Mouse (Mus musculus) forebrain, embryonic 15.5 days (tissue): ENCODE measurements around the gene Cald1. TPM values are rescaled to one million over a fixed set of nuclear protein-coding genes. Genes with fewer than 3 reads are reported as not detected.

ENCODE experiments used
- ATAC-seq: fragments of 200-750 bp; cut with Nextera tagmentation; replicated peaks from 2 replicates; pipeline ENCODE4 v1.8.0; 2017; ENCODE audit warnings: mild to moderate bottlenecking, moderate TSS enrichment, moderate library complexity
- H3K27ac ChIP-seq: fragments of 300-500 bp; sonication (generic); replicated peaks from 2 replicates; pipeline ENCODE4 v1.5.1; 2015; ENCODE audit warnings: mild to moderate bottlenecking, inconsistent platforms
- H3K27me3 ChIP-seq: fragments of 300-500 bp; sonication (generic); 2 replicates; pipeline ENCODE4 v1.6.1; 2015; ENCODE audit warnings: inconsistent platforms
- H3K36me3 ChIP-seq: fragments of 300-500 bp; sonication (generic); 2 replicates; pipeline ENCODE4 v1.6.1; 2015; ENCODE audit warnings: mild to moderate bottlenecking, inconsistent platforms
- H3K4me1 ChIP-seq: fragments of 300-500 bp; sonication (generic); 2 replicates; pipeline ENCODE4 v1.6.1; 2015; ENCODE audit warnings: inconsistent platforms
- H3K4me2 ChIP-seq: fragments of 300-500 bp; sonication (generic); replicated peaks from 2 replicates; pipeline ENCODE4 v1.6.1; 2015; ENCODE audit warnings: mild to moderate bottlenecking, inconsistent platforms
- H3K4me3 ChIP-seq: fragments of 300-500 bp; sonication (generic); 2 replicates; pipeline ENCODE4 v1.5.1; 2015; ENCODE audit warnings: mild to moderate bottlenecking, inconsistent platforms
- H3K9ac ChIP-seq: fragments of 300-500 bp; sonication (generic); replicated peaks from 2 replicates; pipeline ENCODE4 v1.6.1; 2015; ENCODE audit warnings: mild to moderate bottlenecking, inconsistent platforms
- H3K9me3 ChIP-seq: fragments of 300-500 bp; sonication (generic); 2 replicates; pipeline ENCODE4 v1.6.1; 2016; ENCODE audit warnings: inconsistent platforms
- WGBS: fragments of 180-500 bp; shearing (Covaris S2); methylation state at CpG from one replicate; pipeline ENCODE4 v1.1.7; 2015; ENCODE audit warnings: mixed read lengths; 5-methylcytosine and 5-hydroxymethylcytosine counted together
- polyA plus RNA-seq: library from polyadenylated mRNA; unstranded; fragments of >200 nt; fragmentation: Nextera tagmentation; extraction: Ambion mirVana; gene quantifications from 2 replicates; pipeline ENCODE4 v1.2.1, GENCODE M21; 2015

Cald1 gene
- polyA plus RNA-seq, 1 experiment from 2014 or later: 63.8 TPM

DNA sequence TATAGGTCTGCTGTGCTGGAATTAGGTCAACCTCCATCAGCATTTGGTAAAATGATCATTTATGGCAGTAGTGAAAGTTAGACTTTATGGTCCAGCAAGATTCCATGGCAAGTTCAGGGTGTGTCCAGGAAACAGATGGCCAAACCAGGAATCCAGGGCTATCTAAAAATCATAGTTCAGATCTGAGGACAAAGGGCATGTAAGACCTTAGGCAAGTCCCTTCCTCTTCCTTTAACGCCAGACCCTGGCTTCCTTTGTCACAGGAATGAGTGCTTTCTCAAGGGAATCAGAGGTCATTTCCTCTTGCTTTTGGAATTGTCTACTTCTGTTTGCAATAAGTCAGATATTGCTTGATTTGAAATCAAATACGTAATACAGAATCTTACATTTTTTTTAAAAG is 90.7 kb downstream of the Cald1 start:
- Histone ChIP-seq H3K4me1 (no peaks in the 10 kb centered on the region), H3K4me2 (no peak overlapping the region), H3K4me3 (no peak overlapping the region), H3K9me3 (no peaks in the 10 kb centered on the region), H3K36me3 (no peaks in the 10 kb centered on the region), H3K27ac (no peak overlapping the region), H3K27me3 (no peaks in the 10 kb centered on the region), H3K9ac (no peak overlapping the region)
- ATAC-seq: no peak
- 86% methylated on average over 2 of the region's 2 CpGs for WGBS

DNA sequence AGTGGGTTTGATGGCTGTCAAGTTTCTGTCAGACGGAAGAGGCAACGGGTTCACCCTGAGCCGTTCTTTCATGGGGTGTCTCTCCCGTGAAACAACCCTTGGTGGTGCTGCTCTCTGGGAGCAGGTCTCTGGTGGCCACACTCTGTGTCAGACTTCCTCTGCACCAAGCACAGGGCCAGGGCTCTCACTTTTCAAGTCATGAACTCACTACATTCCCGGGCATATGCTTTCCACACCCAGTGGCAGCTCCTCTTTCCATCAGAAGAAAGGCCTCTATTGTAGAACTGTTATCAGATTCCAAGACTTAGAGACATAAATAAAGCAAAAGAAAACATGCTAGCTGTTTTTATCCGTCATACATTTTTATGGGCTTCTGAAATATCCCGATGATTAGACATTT is 93.1 kb downstream of the Cald1 start:
- Histone ChIP-seq H3K9ac (no peak overlapping the region), H3K9me3 (no peaks in the 10 kb centered on the region), H3K4me1 (no peaks in the 10 kb centered on the region), H3K4me2 (no peak overlapping the region), H3K27ac (no peak overlapping the region), H3K27me3 (no peaks in the 10 kb centered on the region), H3K4me3 (no peak overlapping the region), H3K36me3 (no peaks in the 10 kb centered on the region)
- no peak for ATAC-seq
- WGBS: 92% methylated on average over 7 of the region's 7 CpGs

DNA sequence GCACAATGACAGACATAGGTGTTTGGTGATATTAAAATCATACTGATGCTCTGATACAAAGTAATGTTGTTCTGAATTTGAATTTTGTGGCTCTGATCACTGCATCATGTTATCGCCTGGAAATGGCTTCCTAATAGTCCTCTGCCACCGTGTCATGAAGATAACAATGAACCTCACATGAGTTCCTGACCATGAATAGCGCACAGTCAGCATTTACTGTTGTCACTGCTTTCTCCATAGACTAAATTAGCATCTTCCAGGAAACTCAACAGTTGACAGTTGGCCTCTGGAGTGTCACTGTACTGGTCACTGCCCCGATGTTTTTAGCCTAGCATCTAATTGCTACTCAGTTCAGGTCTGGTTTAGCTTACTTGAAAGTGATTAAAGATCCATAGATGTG is 95.8 kb downstream of the Cald1 start:
- no peak overlapping the region for H3K4me2 ChIP-seq
- H3K27me3 ChIP-seq: no peaks in the 10 kb centered on the region
- H3K9me3 ChIP-seq: no peaks in the 10 kb centered on the region
- H3K4me1 ChIP-seq: no peaks in the 10 kb centered on the region
- no peak overlapping the region for H3K4me3 ChIP-seq
- no peak overlapping the region for H3K27ac ChIP-seq
- no peaks in the 10 kb centered on the region for H3K36me3 ChIP-seq
- no peak for ATAC-seq
- WGBS: 94% methylated on average over 4 of the region's 4 CpGs
- no peak overlapping the region for H3K9ac ChIP-seq

DNA sequence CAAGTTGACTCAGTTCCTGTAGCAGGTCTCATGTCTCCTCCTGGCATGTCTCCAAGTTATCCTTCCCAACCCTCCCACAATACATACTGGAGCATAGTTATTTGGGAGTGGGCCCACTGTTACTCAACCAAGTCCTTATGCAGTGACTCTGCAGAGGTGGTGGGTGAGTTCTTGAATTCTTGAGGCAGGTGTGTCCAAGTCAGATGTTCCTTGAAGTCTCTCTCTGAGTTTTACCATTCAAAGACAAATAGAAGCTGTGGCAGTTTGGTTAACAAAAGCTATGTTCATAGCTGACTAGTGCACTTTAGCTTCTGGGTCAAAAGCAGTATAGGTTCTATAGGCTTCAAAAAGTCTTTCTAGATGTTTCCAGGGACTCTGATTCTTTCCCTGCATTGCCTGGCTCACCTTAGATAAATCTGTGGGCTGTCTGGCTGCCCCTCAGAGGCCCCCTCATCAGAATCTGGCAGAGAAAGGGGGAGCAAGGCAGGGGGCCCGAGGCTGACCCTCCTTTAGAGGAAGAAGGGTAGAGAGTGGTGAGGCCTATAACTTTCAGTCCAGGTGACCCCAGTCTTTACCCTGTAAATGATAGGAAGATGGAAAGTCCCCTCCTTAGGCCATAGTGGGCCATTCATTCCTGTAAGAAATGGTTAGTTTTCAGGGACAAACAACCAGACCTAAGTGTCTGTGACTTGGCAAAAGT is 105.3 kb downstream of the Cald1 start:
- no peaks in the 10 kb centered on the region for H3K27me3 ChIP-seq
- no peak overlapping the region for H3K4me2 ChIP-seq
- WGBS: 88% methylated on average over 1 of the region's 1 CpGs
- ATAC-seq: no peak
- H3K4me3 ChIP-seq: no peak overlapping the region
- H3K4me1 ChIP-seq: peaks cover 5% of the 10 kb centered on the region
- peaks cover 4% of the 10 kb centered on the region; the same call in 1 of the 2 replicates for H3K9me3 ChIP-seq
- H3K9ac ChIP-seq: no peak overlapping the region
- no peak overlapping the region for H3K27ac ChIP-seq
- H3K36me3 ChIP-seq: no peaks in the 10 kb centered on the region

DNA sequence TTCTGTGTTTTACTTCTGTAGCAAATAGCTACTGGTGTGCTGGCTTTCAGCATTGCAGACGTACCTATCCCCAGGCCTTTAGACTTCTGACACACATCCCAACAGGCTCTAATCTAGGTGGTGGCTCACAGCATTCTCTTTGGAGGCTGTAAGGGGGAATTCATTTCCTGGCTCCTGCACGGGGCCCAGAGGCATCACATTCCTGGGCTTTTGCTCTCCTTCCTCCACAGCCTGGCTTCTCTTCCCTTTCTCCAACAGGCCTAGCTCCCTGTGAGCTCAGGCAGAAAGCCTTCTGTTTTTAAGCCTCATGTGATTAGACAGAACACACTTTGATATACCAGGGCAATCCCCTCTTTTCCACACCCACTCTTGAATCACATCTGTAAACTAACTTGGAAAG is 109.2 kb downstream of the Cald1 start:
- peaks cover 38% of the 10 kb centered on the region for H3K4me1 ChIP-seq
- WGBS: 49% methylated on average over 2 of the region's 2 CpGs
- no peak overlapping the region for H3K27ac ChIP-seq
- H3K9ac ChIP-seq: no peak overlapping the region
- no peak for ATAC-seq
- no peaks in the 10 kb centered on the region for H3K36me3 ChIP-seq
- H3K4me2 ChIP-seq: no peak overlapping the region
- no peaks in the 10 kb centered on the region for H3K27me3 ChIP-seq
- no peak overlapping the region for H3K4me3 ChIP-seq
- peaks cover 4% of the 10 kb centered on the region; the same call in 1 of the 2 replicates for H3K9me3 ChIP-seq

DNA sequence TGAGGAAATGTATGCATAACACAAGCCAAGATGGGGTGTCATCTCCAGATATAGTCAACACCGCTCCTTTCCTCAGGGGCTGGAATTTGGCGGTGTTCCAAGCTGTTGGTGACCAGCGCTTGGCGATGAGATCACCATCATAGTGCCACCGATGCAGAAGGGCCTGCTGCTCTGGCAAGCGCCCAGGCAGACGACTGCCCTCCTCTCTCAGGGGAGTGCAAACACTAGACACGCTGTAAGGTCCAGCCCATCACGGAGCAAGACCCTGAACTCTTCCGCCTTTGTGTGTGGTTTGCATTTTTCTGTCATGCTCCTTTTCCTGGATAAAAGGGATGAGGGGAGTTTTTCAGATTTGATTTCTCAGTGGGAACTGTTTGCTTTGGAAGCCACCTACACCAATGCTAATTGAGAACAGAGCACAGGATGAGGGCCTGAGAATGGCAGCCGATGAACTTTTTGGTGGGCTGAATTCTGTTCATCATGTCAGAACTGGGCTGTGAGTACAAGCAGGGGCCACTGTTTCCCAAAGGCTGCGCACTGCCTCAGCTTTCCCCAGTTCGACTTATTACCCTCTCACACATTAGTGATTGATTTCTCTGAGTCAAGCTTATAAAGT is 110.5 kb downstream of the Cald1 start:
- H3K9me3 ChIP-seq: peaks cover 4% of the 10 kb centered on the region; the same call in 1 of the 2 replicates
- H3K9ac ChIP-seq: peak overlapping the region; percentile 83
- 8% methylated on average over 13 of the region's 13 CpGs for WGBS
- no peaks in the 10 kb centered on the region for H3K36me3 ChIP-seq
- ATAC-seq: peak; percentile 70
- peak overlapping the region; percentile 20; the same call in 1 of the 2 replicates for H3K27ac ChIP-seq
- H3K4me2 ChIP-seq: peak overlapping the region; percentile 81
- H3K4me1 ChIP-seq: peaks cover 38% of the 10 kb centered on the region
- H3K4me3 ChIP-seq: peak overlapping the region; percentile 68
- H3K27me3 ChIP-seq: no peaks in the 10 kb centered on the region

DNA sequence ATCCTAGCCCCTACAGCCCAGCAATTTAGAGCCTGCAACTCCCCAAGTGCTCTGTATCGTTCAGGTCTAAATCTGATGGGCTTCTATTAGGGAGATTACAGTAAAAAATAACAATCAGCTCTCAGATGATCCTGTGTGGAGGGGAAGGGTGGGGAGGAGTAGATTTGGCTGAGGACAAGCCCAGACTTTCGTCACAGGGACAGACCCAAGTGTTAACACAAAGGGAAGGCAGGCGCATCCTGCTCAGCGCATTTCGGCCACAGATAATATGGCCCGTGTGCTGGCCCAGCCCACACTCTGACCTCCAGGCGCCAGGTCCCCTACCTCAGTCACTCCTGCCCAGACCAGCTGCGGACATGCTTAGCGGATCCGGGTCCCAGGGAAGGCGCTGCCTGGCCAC is 111.0 kb downstream of the Cald1 start:
- peaks cover 38% of the 10 kb centered on the region for H3K4me1 ChIP-seq
- no peaks in the 10 kb centered on the region for H3K36me3 ChIP-seq
- peaks cover under 1% of the 10 kb centered on the region; the same call in 1 of the 2 replicates for H3K9me3 ChIP-seq
- H3K9ac ChIP-seq: peak overlapping the region; percentile 83
- under 1% methylated on average over 11 of the region's 11 CpGs for WGBS
- peak overlapping the region; percentile 68 for H3K4me3 ChIP-seq
- peak overlapping the region; percentile 77 for H3K27ac ChIP-seq
- peak overlapping the region; percentile 81 for H3K4me2 ChIP-seq
- H3K27me3 ChIP-seq: no peaks in the 10 kb centered on the region
- peak; percentile 91 for ATAC-seq

DNA sequence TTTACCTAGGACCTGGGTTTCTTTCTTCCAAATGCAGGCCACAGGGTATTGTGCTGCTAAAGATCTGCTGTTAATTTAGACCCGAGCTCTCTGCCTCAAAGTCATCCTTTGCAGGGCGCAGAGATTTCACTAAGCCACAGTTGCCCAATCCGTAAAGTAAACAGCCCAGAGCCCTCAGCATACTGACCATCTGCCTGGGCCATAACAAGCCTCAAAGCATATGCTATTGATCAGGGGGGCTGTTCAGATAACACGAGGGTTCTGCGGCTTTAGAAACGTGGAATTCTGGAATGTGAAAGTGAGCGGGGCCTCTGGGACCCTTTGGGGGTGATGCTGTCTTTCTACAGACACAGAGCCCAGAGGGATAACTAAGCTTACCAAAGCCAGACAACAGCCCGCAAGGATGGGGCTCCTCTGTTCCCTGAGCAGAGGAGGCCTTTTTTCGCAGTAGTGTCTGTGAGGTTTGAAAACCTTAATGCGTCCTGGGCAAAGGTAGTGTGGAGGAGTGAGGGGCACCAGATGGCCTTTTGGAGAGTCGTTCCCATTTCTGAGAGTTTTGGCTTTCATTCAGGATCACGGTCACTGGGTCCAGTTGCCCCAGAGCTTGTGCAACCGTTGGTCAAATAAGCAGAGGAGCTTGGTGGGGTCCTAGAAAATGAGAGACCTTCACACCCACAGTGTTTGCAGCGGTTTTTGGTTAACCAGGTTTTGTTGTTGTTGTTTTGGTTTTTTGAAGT is 111.8 kb downstream of the Cald1 start:
- peak overlapping the region; percentile 81 for H3K4me2 ChIP-seq
- peak; percentile 27 for ATAC-seq
- peak overlapping the region; percentile 83 for H3K9ac ChIP-seq
- H3K4me1 ChIP-seq: peaks cover 38% of the 10 kb centered on the region
- H3K27ac ChIP-seq: peak overlapping the region; percentile 77
- H3K36me3 ChIP-seq: no peaks in the 10 kb centered on the region
- H3K27me3 ChIP-seq: no peaks in the 10 kb centered on the region
- H3K4me3 ChIP-seq: peak overlapping the region; percentile 68
- no peaks in the 10 kb centered on the region for H3K9me3 ChIP-seq
- 11% methylated on average over 14 of the region's 14 CpGs for WGBS

DNA sequence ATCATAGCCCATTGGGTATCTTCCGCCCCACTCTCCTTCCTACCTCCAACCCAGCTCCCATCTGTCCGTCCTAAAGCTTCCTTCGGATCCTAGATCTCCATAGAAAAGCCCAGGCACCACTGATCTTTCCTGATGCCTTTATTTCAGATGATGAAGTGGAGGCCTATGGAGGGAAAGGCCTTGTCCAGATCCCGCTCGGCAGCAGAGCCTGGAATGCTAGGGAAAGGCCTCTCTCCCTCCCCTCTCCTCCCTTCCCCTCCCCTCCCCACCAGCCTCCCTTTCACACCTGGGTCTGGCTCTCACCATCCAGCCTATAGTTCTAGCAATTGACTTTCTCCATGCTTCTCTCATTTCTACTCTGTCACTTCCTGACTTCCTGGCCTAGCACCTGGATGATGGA is 112.5 kb downstream of the Cald1 start:
- Histone ChIP-seq H3K4me2 (peak overlapping the region; percentile 81), H3K9me3 (no peaks in the 10 kb centered on the region), H3K4me3 (peak overlapping the region; percentile 68; the same call in 1 of the 2 replicates), H3K4me1 (peaks cover 38% of the 10 kb centered on the region), H3K27ac (no peak overlapping the region), H3K36me3 (no peaks in the 10 kb centered on the region), H3K9ac (no peak overlapping the region), H3K27me3 (no peaks in the 10 kb centered on the region)
- WGBS: 62% methylated on average over 5 of the region's 5 CpGs
- ATAC-seq: no peak

DNA sequence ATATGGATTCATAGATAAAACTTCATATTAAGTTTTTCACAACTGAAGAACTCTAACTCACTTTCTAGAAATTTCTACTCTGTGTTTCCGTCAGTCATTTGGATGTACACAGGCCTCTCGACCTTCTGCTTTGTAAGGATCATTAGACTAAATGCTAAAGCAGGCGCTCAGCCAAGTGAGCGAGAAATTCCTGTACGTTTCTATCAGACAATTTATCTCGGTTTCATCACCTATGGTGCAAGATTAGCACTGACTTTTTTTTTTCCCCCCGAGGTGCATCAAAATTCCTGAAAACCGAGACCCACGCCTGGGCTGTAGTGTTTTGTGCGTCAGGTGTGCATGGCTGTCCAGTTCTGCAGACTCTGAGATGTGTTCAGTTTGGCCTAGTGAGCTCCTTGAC is 113.3 kb downstream of the Cald1 start:
- no peak for ATAC-seq
- Histone ChIP-seq H3K9me3 (no peaks in the 10 kb centered on the region), H3K27ac (no peak overlapping the region), H3K9ac (no peak overlapping the region), H3K4me2 (no peak overlapping the region), H3K4me3 (no peak overlapping the region), H3K4me1 (peaks cover 38% of the 10 kb centered on the region), H3K27me3 (no peaks in the 10 kb centered on the region), H3K36me3 (no peaks in the 10 kb centered on the region)
- 69% methylated on average over 10 of the region's 10 CpGs for WGBS

DNA sequence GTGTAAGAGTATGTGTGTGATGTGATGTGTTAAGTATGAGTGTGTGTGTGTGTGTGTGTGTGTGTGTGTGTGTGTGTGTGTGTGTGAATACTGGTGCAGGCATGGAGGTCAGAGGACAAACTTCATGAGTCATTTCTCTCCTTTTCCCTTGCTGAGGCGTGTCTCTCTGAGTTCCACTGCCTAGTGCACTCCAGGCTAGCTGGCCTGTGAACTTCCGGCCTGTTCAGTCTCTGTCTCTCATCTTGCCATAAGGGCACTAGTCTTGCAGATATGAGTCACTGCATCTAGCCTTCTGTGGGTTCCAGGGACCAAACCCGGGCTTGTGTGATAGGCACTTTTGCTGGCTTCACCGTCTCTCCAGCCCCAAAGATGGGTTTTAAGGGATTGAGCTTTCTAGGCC is 114.9 kb downstream of the Cald1 start:
- Histone ChIP-seq H3K9ac (no peak overlapping the region), H3K9me3 (no peaks in the 10 kb centered on the region), H3K27ac (no peak overlapping the region), H3K4me1 (peaks cover 37% of the 10 kb centered on the region), H3K4me3 (no peak overlapping the region), H3K27me3 (no peaks in the 10 kb centered on the region), H3K36me3 (no peaks in the 10 kb centered on the region), H3K4me2 (no peak overlapping the region)
- 83% methylated on average over 4 of the region's 4 CpGs for WGBS
- no peak for ATAC-seq

DNA sequence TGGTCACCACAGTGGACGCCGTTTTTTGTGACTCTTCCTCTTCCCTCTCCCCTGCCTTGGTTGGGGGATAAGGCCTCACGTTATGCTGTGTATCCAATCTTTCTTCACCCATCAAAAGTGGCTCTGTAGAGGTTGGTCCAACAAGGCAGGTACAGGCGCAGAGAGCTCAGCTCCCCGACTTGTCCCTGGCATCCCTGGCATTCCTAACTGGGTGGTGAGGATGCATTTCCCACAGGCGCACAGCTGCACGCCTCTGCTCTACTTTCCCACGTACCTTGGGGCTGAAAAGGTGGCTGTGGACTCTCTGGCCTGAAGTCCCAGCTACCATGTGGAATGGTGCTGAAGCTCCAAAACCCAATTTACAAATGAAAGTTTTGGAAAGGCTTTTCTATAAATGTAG is 115.5 kb downstream of the Cald1 start:
- no peaks in the 10 kb centered on the region for H3K36me3 ChIP-seq
- H3K4me1 ChIP-seq: peaks cover 31% of the 10 kb centered on the region
- no peaks in the 10 kb centered on the region for H3K27me3 ChIP-seq
- WGBS: 92% methylated on average over 8 of the region's 8 CpGs
- ATAC-seq: no peak
- H3K27ac ChIP-seq: no peak overlapping the region
- H3K4me3 ChIP-seq: no peak overlapping the region
- H3K4me2 ChIP-seq: no peak overlapping the region
- H3K9ac ChIP-seq: no peak overlapping the region
- H3K9me3 ChIP-seq: no peaks in the 10 kb centered on the region
